Mouse (Mus musculus) heart, embryonic 10.5 days (tissue): Measurements from ENCODE around the gene Ahcy. TPM values are rescaled to one million over a fixed set of nuclear protein-coding genes. Genes with fewer than 3 reads are reported as not detected.
"Not testable (repeated sequence)": the region's sequence is repeated elsewhere in the genome, so short reads cannot be mapped to it uniquely, and the experiment has no call there.

Source experiments
- DNase-seq: peaks from one replicate; pipeline ENCODE4 v3.0.0-alpha.2; 2017; ENCODE audit warnings: low spot score
- H3K27ac ChIP-seq: fragments of 300-500 bp; sonication (generic); 2 replicates; pipeline ENCODE4 v1.5.1; 2016; ENCODE audit warnings: mild to moderate bottlenecking
- H3K27me3 ChIP-seq: fragments of 300-500 bp; sonication (generic); 2 replicates; pipeline ENCODE4 v1.6.1; 2016; ENCODE audit warnings: mild to moderate bottlenecking; ENCODE audit not compliant: poor library complexity, insufficient read depth, severe bottlenecking
- H3K36me3 ChIP-seq: fragments of 300-500 bp; sonication (generic); 2 replicates; pipeline ENCODE4 v1.6.1; 2016; ENCODE audit warnings: mild to moderate bottlenecking, moderate library complexity
- H3K4me1 ChIP-seq: fragments of 300-500 bp; sonication (generic); 2 replicates; pipeline ENCODE4 v1.6.1; 2016; ENCODE audit warnings: mild to moderate bottlenecking
- H3K4me3 ChIP-seq: fragments of 300-500 bp; sonication (generic); 2 replicates; pipeline ENCODE4 v1.5.1; 2016; ENCODE audit warnings: mild to moderate bottlenecking, moderate library complexity
- H3K9me3 ChIP-seq: fragments of 300-500 bp; sonication (generic); 2 replicates; pipeline ENCODE4 v1.6.1; 2016; ENCODE audit warnings: mild to moderate bottlenecking, moderate library complexity
- WGBS: fragments of 180-500 bp; shearing (Covaris S2); methylation state at CpG from one replicate; pipeline ENCODE4 v1.1.7; 2016; 5-methylcytosine and 5-hydroxymethylcytosine counted together
- polyA plus RNA-seq: library from polyadenylated mRNA; unstranded; fragments of >200 nt; fragmentation: Nextera tagmentation; extraction: Ambion mirVana; gene quantifications from 2 replicates; pipeline ENCODE4 v1.2.1, GENCODE M21; 2016

The Ahcy gene
- polyA plus RNA-seq, 1 experiment from 2014 or later = 80.8 TPM

- Histone ChIP-seq H3K4me1 (peaks cover 13% of the 10 kb centered on the region), H3K36me3 (peaks cover 15% of the 10 kb centered on the region), H3K27me3 (no peaks in the 10 kb centered on the region), H3K27ac (no peak overlapping the region), H3K4me3 (no peak overlapping the region), H3K9me3 (no peaks in the 10 kb centered on the region)
- DNase-seq = no peak
- 68% methylated on average over 5 of the region's 5 CpGs for WGBS
Measured at GRCm38 (mm10) chr2:155056076-155056578, 18.2 kb downstream of the Ahcy start.

- no peaks in the 10 kb centered on the region for H3K9me3 ChIP-seq
- WGBS = 84% methylated on average over 3 of the region's 3 CpGs
- no peak for DNase-seq
- H3K36me3 ChIP-seq = peaks cover 7% of the 10 kb centered on the region
- no peaks in the 10 kb centered on the region for H3K27me3 ChIP-seq
- peaks cover 19% of the 10 kb centered on the region for H3K4me1 ChIP-seq
- H3K4me3 ChIP-seq = no peak overlapping the region
- no peak overlapping the region for H3K27ac ChIP-seq
Measured at GRCm38 (mm10) chr2:155054672-155055071, 19.6 kb downstream of the Ahcy start.

GRCm38 (mm10) chr2:155053512-155053911, 20.8 kb downstream of the Ahcy start:
- not testable (repeated sequence) for H3K27ac ChIP-seq, H3K9me3 ChIP-seq, H3K27me3 ChIP-seq, H3K36me3 ChIP-seq, DNase-seq, H3K4me3 ChIP-seq
- 90% methylated on average over 8 of the region's 8 CpGs for WGBS
- H3K4me1 ChIP-seq = peaks cover 19% of the 10 kb centered on the region

GRCm38 (mm10) chr2:155052681-155053080, 21.6 kb downstream of the Ahcy start:
- H3K4me3 ChIP-seq = no peak overlapping the region
- peaks cover 19% of the 10 kb centered on the region for H3K4me1 ChIP-seq
- no peak overlapping the region for H3K27ac ChIP-seq
- no peak for DNase-seq
- WGBS = 66% methylated on average over 2 of the region's 2 CpGs
- H3K36me3 ChIP-seq = no peaks in the 10 kb centered on the region
- no peaks in the 10 kb centered on the region for H3K27me3 ChIP-seq
- H3K9me3 ChIP-seq = no peaks in the 10 kb centered on the region

- Histone ChIP-seq H3K27ac (peak overlapping the region; percentile 90), H3K9me3 (no peaks in the 10 kb centered on the region), H3K4me1 (peaks cover 19% of the 10 kb centered on the region), H3K36me3 (no peaks in the 10 kb centered on the region), H3K4me3 (peak overlapping the region; percentile 68), H3K27me3 (no peaks in the 10 kb centered on the region)
- 12% methylated on average over 9 of the region's 9 CpGs for WGBS
- DNase-seq = no peak
Measured at GRCm38 (mm10) chr2:155051622-155052351, 22.5 kb downstream of the Ahcy start.

- peak; percentile 98 for DNase-seq
- no peaks in the 10 kb centered on the region for H3K36me3 ChIP-seq
- H3K4me1 ChIP-seq = peaks cover 19% of the 10 kb centered on the region
- no peaks in the 10 kb centered on the region for H3K27me3 ChIP-seq
- H3K9me3 ChIP-seq = no peaks in the 10 kb centered on the region
- peak overlapping the region; percentile 68 for H3K4me3 ChIP-seq
- H3K27ac ChIP-seq = peak overlapping the region; percentile 90
- WGBS = 2% methylated on average over 45 of the region's 45 CpGs
Measured at GRCm38 (mm10) chr2:155050504-155051236, 23.6 kb downstream of the Ahcy start.

- no peak for DNase-seq
- H3K27me3 ChIP-seq = no peaks in the 10 kb centered on the region
- H3K9me3 ChIP-seq = no peaks in the 10 kb centered on the region
- H3K27ac ChIP-seq = peak overlapping the region; percentile 90
- no peaks in the 10 kb centered on the region for H3K36me3 ChIP-seq
- H3K4me3 ChIP-seq = peak overlapping the region; percentile 68
- H3K4me1 ChIP-seq = peaks cover 19% of the 10 kb centered on the region
- 27% methylated on average over 5 of the region's 5 CpGs for WGBS
Measured at GRCm38 (mm10) chr2:155050108-155050503, 24.2 kb downstream of the Ahcy start.

GRCm38 (mm10) chr2:155047452-155048178, 26.7 kb downstream of the Ahcy start:
- Histone ChIP-seq H3K4me3 (no peak overlapping the region), H3K36me3 (no peaks in the 10 kb centered on the region), H3K4me1 (peaks cover 23% of the 10 kb centered on the region), H3K9me3 (no peaks in the 10 kb centered on the region), H3K27ac (peak overlapping the region; percentile 10; the same call in 1 of the 2 replicates), H3K27me3 (no peaks in the 10 kb centered on the region)
- WGBS = 49% methylated on average over 7 of the region's 7 CpGs
- no peak for DNase-seq

GRCm38 (mm10) chr2:155046803-155047202, 27.5 kb downstream of the Ahcy start:
- WGBS = 79% methylated on average over 2 of the region's 2 CpGs
- Histone ChIP-seq H3K4me3 (no peak overlapping the region), H3K27ac (no peak overlapping the region), H3K36me3 (no peaks in the 10 kb centered on the region), H3K9me3 (no peaks in the 10 kb centered on the region), H3K27me3 (no peaks in the 10 kb centered on the region), H3K4me1 (peaks cover 16% of the 10 kb centered on the region)
- no peak for DNase-seq

- Histone ChIP-seq H3K4me3 (no peak overlapping the region), H3K9me3 (no peaks in the 10 kb centered on the region), H3K27ac (no peak overlapping the region), H3K36me3 (no peaks in the 10 kb centered on the region), H3K27me3 (no peaks in the 10 kb centered on the region), H3K4me1 (peaks cover 7% of the 10 kb centered on the region)
- WGBS = 69% methylated on average over 3 of the region's 3 CpGs
- no peak for DNase-seq
Measured at GRCm38 (mm10) chr2:155045075-155045474, 29.2 kb downstream of the Ahcy start.

- 60% methylated on average over 3 of the region's 3 CpGs for WGBS
- H3K27ac ChIP-seq = no peak overlapping the region
- H3K4me3 ChIP-seq = no peak overlapping the region
- DNase-seq = no peak
- no peaks in the 10 kb centered on the region for H3K9me3 ChIP-seq
- H3K36me3 ChIP-seq = no peaks in the 10 kb centered on the region
- peaks cover 4% of the 10 kb centered on the region for H3K4me1 ChIP-seq
- no peaks in the 10 kb centered on the region for H3K27me3 ChIP-seq
Measured at GRCm38 (mm10) chr2:155044542-155044941, 29.8 kb downstream of the Ahcy start.

- WGBS = 66% methylated on average over 4 of the region's 4 CpGs
- Histone ChIP-seq H3K4me3 (no peak overlapping the region), H3K9me3 (no peaks in the 10 kb centered on the region), H3K36me3 (no peaks in the 10 kb centered on the region), H3K27me3 (no peaks in the 10 kb centered on the region), H3K27ac (no peak overlapping the region), H3K4me1 (peaks cover 4% of the 10 kb centered on the region)
- DNase-seq = no peak
Measured at GRCm38 (mm10) chr2:155039956-155040355, 34.3 kb downstream of the Ahcy start.
